In the genomic region with DNA sequence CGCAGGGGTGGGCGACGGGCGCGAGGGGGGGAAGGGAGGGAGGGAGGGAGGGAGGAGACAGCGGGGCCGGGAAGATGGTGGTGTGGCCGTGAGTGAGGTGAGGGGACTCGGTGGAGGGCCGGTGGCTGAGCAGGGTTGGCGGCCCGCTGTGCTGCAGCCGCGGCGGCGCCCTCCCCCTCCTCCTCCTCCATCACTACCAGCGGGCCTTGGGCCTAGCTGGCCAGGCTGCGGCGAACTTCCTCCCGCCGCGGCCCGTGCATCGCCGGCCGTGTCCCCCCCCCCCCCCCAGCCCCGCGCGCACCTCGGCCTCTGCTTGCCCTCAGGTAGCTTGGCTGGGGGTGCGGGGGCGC, we compare ENCODE assay signal across 9 mouse cellular contexts. TPM values are rescaled to one million over a fixed set of nuclear protein-coding genes. Genes with fewer than 3 reads are reported as not detected.
DNase-seq lines count a peak whose midpoint lies in the region; ATAC-seq and TF ChIP-seq lines count a peak whose summit lies in the region.
"Had no signal": no experiment of that assay in that cellular context is flagged by ENCODE, and none has a peak within 500 bp of the region (broad histone marks: within the 10 kb centered on the region; RNA-seq: fewer than 3 reads in every experiment).

No protein-coding gene starts in this region.

- 0% methylated on average over 4 of the region's 32 CpGs for WGBS in forebrain, embryonic 12.5 days
- 4% methylated on average over 8 of the region's 32 CpGs for WGBS in hindbrain, postnatal 0 days
- 0% methylated on average over 5 of the region's 32 CpGs for WGBS in liver, embryonic 16.5 days (ENCODE audit: insufficient replicate concordance)
- 2% methylated on average over 14 of the region's 32 CpGs for WGBS in neural tube, embryonic 14.5 days

- peak overlapping the region; percentile 90 for H3K4me3 ChIP-seq in E14TG2a.4 (replicated peaks; ENCODE audit: low read length)
- peak overlapping the region; percentile 87 for H3K4me3 ChIP-seq in forebrain, embryonic 12.5 days (replicated peaks)
- H3K4me3 ChIP-seq in hindbrain, postnatal 0 days (ENCODE audit: low read length), result peak overlapping the region; percentile 76
- H3K4me3 ChIP-seq in liver, embryonic 16.5 days (ENCODE audit: low read depth, low read length), result peak overlapping the region; percentile 88
- H3K4me3 ChIP-seq in neural tube, embryonic 14.5 days (ENCODE audit: low read depth, low read length), result peak overlapping the region; percentile 77

- H3K27ac ChIP-seq in forebrain, embryonic 12.5 days, result peak overlapping the region; percentile 99
- peak overlapping the region; percentile 98 for H3K27ac ChIP-seq in hindbrain, postnatal 0 days
- peak overlapping the region; percentile 93 for H3K27ac ChIP-seq in liver, embryonic 16.5 days (ENCODE audit: low read length)
- H3K27ac ChIP-seq in neural tube, embryonic 14.5 days (ENCODE audit: low read depth, low read length), result peak overlapping the region; percentile 94

- no peaks in the 10 kb centered on the region for H3K27me3 ChIP-seq in E14TG2a.4 (ENCODE audit: insufficient read depth, low read length)
- H3K27me3 ChIP-seq in forebrain, embryonic 12.5 days, result no peaks in the 10 kb centered on the region
- H3K27me3 ChIP-seq in hindbrain, postnatal 0 days (ENCODE audit: insufficient read depth, low read length), result no peaks in the 10 kb centered on the region
- no peaks in the 10 kb centered on the region for H3K27me3 ChIP-seq in liver, embryonic 16.5 days (ENCODE audit: control insufficient read depth, insufficient read depth, low read depth, low read length)
- H3K27me3 ChIP-seq in neural tube, embryonic 14.5 days (ENCODE audit: control insufficient read depth, insufficient read depth, low read length), result no peaks in the 10 kb centered on the region

- peaks cover 43% of the 10 kb centered on the region for H3K36me3 ChIP-seq in E14TG2a.4 (ENCODE audit: insufficient read depth, low read length)
- H3K36me3 ChIP-seq in forebrain, embryonic 12.5 days (replicated peaks), result peaks cover 31% of the 10 kb centered on the region
- H3K36me3 ChIP-seq in hindbrain, postnatal 0 days (ENCODE audit: insufficient read depth, low read length), result peaks cover 7% of the 10 kb centered on the region; the same call in 1 of the 2 replicates
- H3K36me3 ChIP-seq in liver, embryonic 16.5 days (ENCODE audit: control insufficient read depth, insufficient read depth), result peaks cover 6% of the 10 kb centered on the region
- peaks cover 5% of the 10 kb centered on the region for H3K36me3 ChIP-seq in neural tube, embryonic 14.5 days (ENCODE audit: control insufficient read depth, insufficient read depth, low read length)

- peaks cover 71% of the 10 kb centered on the region for H3K4me1 ChIP-seq in E14TG2a.4 (replicated peaks; ENCODE audit: low read depth, low read length)
- peaks cover 58% of the 10 kb centered on the region for H3K4me1 ChIP-seq in forebrain, embryonic 12.5 days
- H3K4me1 ChIP-seq in hindbrain, postnatal 0 days (ENCODE audit: insufficient read depth, low read length), result peaks cover 42% of the 10 kb centered on the region
- peaks cover 49% of the 10 kb centered on the region for H3K4me1 ChIP-seq in liver, embryonic 16.5 days (ENCODE audit: control insufficient read depth, low read depth, low read length)
- peaks cover 42% of the 10 kb centered on the region for H3K4me1 ChIP-seq in neural tube, embryonic 14.5 days (ENCODE audit: control insufficient read depth, insufficient read depth, low read length)

- no peak for TF ChIP-seq CTCF in E14TG2a.4 (conservative IDR thresholded peaks at IDR 0.05; ENCODE audit: low read length)
- no peak for TF ChIP-seq CTCF in hindbrain, postnatal 0 days (IDR thresholded peaks at IDR 0.05; ENCODE audit: low read depth)

- peak; percentile 80 to 83 for DNase-seq in cerebellum, postnatal 10 days
- DNase-seq in cerebellum, adult 9-10 months, result no peak
- no peak for DNase-seq in hindbrain, postnatal 0 days (ENCODE audit: low spot score)
- DNase-seq in gastrocnemius, postnatal 14 days, result no peak

- ATAC-seq in forebrain, embryonic 12.5 days (ENCODE audit: low FRiP score), result peak; percentile 69
- peak; percentile 58 for ATAC-seq in hindbrain, postnatal 0 days
- peak; percentile 23 for ATAC-seq in liver, embryonic 16.5 days (ENCODE audit: low read depth)
- peak; percentile 62 for ATAC-seq in neural tube, embryonic 14.5 days (ENCODE audit: low read depth)

- peak overlapping the region; percentile 68 for H3K4me2 ChIP-seq in forebrain, embryonic 12.5 days
- peak overlapping the region; percentile 79 for H3K4me2 ChIP-seq in hindbrain, postnatal 0 days (ENCODE audit: low read depth, low read length)
- H3K4me2 ChIP-seq in liver, embryonic 16.5 days (ENCODE audit: low read depth, low read length), result peak overlapping the region; percentile 100
- peak overlapping the region; percentile 69 for H3K4me2 ChIP-seq in neural tube, embryonic 14.5 days (ENCODE audit: low read depth, low read length)

- intact Hi-C loops in gastrocnemius, postnatal 14 days (cut with DNase I; ENCODE audit: low total_unique reads), result no loop called here

- H3K9ac ChIP-seq in forebrain, embryonic 12.5 days, result peak overlapping the region; percentile 98
- peak overlapping the region; percentile 93 for H3K9ac ChIP-seq in hindbrain, postnatal 0 days (replicated peaks; ENCODE audit: low read length)
- peak overlapping the region; percentile 95 for H3K9ac ChIP-seq in liver, embryonic 16.5 days (ENCODE audit: low read depth, low read length)
- peak overlapping the region; percentile 90 for H3K9ac ChIP-seq in neural tube, embryonic 14.5 days (replicated peaks; ENCODE audit: low read depth, low read length)

- H3K9me3 ChIP-seq in E14TG2a.4 (ENCODE audit: low read length), result no peaks in the 10 kb centered on the region
- no peaks in the 10 kb centered on the region for H3K9me3 ChIP-seq in forebrain, embryonic 12.5 days
- H3K9me3 ChIP-seq in hindbrain, postnatal 0 days (ENCODE audit: low read length), result no peaks in the 10 kb centered on the region
- H3K9me3 ChIP-seq in liver, embryonic 16.5 days (replicated peaks; ENCODE audit: control insufficient read depth, low read length), result no peaks in the 10 kb centered on the region
- no peaks in the 10 kb centered on the region for H3K9me3 ChIP-seq in neural tube, embryonic 14.5 days (ENCODE audit: control insufficient read depth, low read length)

RNA-seq across cellular contexts. Expression of gene Nsd1, which starts 2.4 kb away (rescaled TPM):
- 83.4 and 83.6 TPM in 2 replicates for polyA plus RNA-seq in forebrain, embryonic 12.5 days (2016; fragmentation: Nextera tagmentation; extraction: Ambion mirVana)
- 59.3 and 78.2 TPM in 2 replicates for total RNA-seq in hindbrain, postnatal 0 days (2014; rRNA removed)
- 64.0 and 67.7 TPM in 2 replicates for polyA plus RNA-seq in hindbrain, postnatal 0 days (2015; fragmentation: Nextera tagmentation; extraction: Ambion mirVana)
- polyA plus RNA-seq in liver, embryonic 16.5 days (2015; fragmentation: Nextera tagmentation; extraction: Ambion mirVana), result 12.2 and 13.0 TPM in 2 replicates
- polyA plus RNA-seq in neural tube, embryonic 14.5 days (2014; fragmentation: Nextera tagmentation; extraction: Ambion mirVana), result 61.9 and 76.8 TPM in 2 replicates
- total RNA-seq in gastrocnemius, postnatal 14 days (2021), result 10 to 100 TPM; 55.6 to 59.2 TPM

RNA-seq across cellular contexts. Expression of gene Fgfr4, which starts 59.5 kb away (rescaled TPM):
- polyA plus RNA-seq in forebrain, embryonic 12.5 days (2016; fragmentation: Nextera tagmentation; extraction: Ambion mirVana), result 0.15 and 0.20 TPM in 2 replicates
- 0.84 and 2.5 TPM in 2 replicates for total RNA-seq in hindbrain, postnatal 0 days (2014; rRNA removed)
- 1.0 and 1.5 TPM in 2 replicates for polyA plus RNA-seq in hindbrain, postnatal 0 days (2015; fragmentation: Nextera tagmentation; extraction: Ambion mirVana)
- polyA plus RNA-seq in liver, embryonic 16.5 days (2015; fragmentation: Nextera tagmentation; extraction: Ambion mirVana), result 6.1 and 6.9 TPM in 2 replicates
- 0.35 and 1.1 TPM in 2 replicates for polyA plus RNA-seq in neural tube, embryonic 14.5 days (2014; fragmentation: Nextera tagmentation; extraction: Ambion mirVana)
- total RNA-seq in gastrocnemius, postnatal 14 days (2021), result 1 to 10 TPM; 6.6 to 6.7 TPM
- total RNA-seq: hematopoietic stem cell, adult 5-6 weeks had no signal

Comparison
In these comparisons a context has a peak if more than half of its experiments do, and no peak if none do; other contexts are left out.
1. DNase-seq: peak in cerebellum, postnatal 10 days (2 of 2); none in cerebellum, adult 9-10 months (single experiment), hindbrain, postnatal 0 days (single experiment) and gastrocnemius, postnatal 14 days (single experiment).
2. Peak in every context shown above with its lines, with median percentiles within 50 percentile points of each other: H3K4me3 ChIP-seq, ATAC-seq, H3K27ac ChIP-seq, H3K4me2 ChIP-seq and H3K9ac ChIP-seq.